Mouse (Mus musculus): Measurements from ENCODE around the gene Brms1. TPM values are rescaled to one million over a fixed set of nuclear protein-coding genes. Genes with fewer than 3 reads are reported as not detected.

Gene Brms1
- polyA plus RNA-seq, 1 experiment = 46.3 TPM

DNA sequence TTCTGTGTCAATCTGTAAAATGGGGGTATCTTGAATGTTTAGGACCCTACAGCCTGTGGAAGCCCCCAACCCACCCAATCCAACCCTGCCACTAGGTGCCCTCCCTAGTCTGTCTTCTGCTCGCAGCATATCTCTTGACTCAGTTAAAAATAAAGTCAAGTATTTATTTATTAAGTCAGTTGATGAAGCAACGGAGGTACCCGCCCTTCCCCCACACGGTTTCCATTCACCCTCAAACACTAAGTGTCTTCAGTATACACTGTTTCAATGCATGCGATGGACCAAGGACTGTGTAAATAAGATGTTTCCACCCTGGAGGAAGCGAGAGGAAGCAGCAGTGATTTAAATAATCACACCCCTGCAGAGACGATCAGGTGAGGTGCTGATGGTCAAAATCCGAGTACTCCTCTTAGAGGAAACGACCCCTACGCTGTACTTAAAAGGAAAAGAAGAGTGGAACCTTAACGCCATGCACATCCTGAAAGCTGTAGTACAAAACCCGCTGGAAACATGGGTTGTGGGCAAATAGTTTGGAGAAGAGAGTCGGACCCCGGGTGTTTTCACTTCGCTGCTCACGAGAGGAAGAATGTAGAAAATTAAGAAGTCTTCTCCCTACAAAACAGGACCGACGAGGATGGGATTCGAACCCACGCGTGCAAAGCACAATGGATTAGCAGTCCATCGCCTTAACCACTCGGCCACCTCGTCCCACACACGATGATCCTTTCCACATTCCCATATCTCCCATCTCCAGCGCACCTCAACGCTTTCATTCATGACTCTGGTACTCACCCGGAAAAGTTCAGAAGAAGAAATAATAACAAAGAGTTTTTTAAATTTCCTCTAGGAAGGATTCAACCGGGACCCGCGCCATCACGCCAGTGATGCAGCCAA, 3.2 kb upstream of the Brms1 start:
- 4% methylated on average over 32 of the region's 32 CpGs for WGBS
- no peak for DNase-seq (ENCODE audit: low read depth, low spot score)

- DNase-seq (ENCODE audit: low read depth, low spot score) = no peak
- 0% methylated on average over 44 of the region's 44 CpGs for WGBS
Observed at GRCm38 (mm10) chr19:5038709-5039156, 2.4 kb upstream of the Brms1 start, which contains the start of the genes B4gat1 and AC124502.3. Gene B4gat1 (plus strand): TSS chr19:5038826. Gene AC124502.3 (plus strand): TSS chr19:5038891.

- WGBS = 7% methylated on average over 41 of the region's 41 CpGs
- no peak for DNase-seq (ENCODE audit: low read depth, low spot score)
Observed at GRCm38 (mm10) chr19:5039301-5040114, 1.6 kb upstream of the Brms1 start.

DNA sequence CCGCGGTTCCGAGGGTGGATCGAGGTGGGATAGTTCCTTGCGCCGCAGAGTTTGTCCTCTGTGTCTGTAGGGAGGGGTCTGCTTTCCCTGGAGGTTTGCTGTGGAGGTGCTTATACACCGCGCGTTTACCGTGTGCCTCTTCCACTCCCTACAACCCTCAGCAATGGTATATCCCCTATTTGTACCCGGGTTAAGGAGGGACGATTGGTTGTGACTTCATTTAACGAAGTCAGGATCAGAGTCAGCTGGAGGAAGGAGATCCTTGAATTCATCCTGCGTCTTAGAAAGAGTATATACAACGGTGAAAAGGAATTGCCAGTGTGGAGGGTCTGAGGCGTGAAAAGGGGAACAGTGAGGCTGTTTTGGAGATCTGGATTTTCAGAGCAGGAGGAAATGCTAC, 434 bp downstream of the Brms1 start:
- DNase-seq (ENCODE audit: low read depth, low spot score) = no peak
- WGBS = under 1% methylated on average over 16 of the region's 16 CpGs

DNA sequence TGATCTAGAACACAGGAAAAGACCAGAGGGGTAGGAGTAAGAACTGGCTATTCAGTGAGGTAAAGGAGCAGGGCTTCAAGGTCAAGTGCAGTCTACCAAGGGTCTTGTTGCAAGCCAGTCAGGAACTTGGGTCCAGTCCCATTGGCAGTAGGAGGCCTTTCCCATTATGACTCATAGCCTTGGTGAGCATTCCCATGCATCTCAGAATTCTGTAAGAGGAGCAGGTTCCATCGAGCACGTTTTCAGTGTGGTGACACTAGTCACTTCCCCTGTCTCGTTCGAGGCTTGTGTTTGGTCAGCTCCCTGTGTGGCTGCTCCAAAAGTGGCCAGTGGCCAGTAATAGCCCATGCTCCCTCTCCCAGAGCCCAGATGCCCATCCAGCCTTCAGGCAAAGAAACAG, 4.4 kb downstream of the Brms1 start:
- DNase-seq (ENCODE audit: low read depth, low spot score) = no peak
- 67% methylated on average over 4 of the region's 4 CpGs for WGBS

DNA sequence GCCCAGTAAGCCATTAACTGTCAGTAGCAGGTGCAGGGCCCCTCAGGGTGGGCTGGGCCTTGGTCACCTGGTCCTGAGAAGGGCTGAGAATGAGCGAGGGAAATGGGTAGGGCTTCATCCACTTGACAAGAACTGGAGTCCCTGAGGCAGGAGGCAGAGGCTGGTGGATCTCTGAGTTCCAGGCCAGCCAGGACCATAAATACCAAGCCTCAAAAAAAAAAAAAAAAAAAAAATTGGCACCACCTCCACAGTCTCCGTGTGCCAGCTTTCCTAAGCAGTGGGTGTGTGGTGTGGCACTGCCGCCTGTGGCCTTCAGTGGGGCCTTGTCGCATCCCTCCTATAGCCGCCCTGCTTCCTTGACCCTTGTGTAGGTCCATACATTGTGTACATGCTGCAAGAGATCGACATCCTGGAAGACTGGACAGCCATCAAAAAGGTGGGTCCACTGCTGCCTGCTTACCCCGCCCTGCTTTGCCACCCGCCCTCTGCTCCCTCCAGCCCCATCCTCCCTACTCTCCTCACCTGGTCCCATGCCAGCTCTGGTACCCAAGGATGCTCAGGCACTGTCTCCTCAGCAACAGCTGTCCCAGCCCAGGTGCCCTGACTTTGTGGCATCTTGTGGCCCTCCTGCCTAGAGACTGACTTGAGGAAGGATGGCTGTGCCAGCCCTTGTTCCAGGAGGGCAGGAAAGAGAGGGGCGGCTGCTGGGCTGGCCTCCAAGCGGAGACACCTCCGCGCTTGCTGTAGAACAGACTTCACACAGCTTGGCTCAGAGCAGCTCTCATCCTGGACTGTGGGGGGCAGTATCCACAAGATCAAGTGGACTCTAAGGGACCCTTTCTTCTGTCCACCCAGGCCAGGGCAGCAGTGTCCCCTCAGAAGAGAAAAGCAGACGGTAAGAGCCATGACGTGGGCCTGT, 7.2 kb downstream of the Brms1 start:
- 73% methylated on average over 14 of the region's 14 CpGs for WGBS
- DNase-seq (ENCODE audit: low read depth, low spot score) = no peak

DNA sequence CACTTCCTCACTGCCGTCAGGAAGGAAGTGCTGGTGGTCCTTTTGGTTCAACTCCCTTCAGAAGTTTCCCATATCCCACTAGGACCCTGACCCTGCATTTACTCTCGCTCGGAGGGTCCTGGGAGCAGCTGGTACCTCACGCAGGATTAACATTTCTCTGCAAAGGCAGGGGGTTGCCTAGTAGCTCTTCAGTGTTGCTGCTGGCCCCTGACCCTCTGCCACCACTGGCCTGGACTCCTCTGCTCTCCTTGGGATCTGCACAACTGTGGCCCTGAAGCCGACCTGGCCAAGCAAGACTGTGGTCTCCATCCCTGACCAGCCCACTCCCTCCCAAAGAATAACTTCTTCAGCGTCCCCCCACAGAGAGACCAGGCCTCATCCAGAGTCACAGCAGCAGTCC, 8.2 kb downstream of the Brms1 start:
- no peak for DNase-seq (ENCODE audit: low read depth, low spot score)
- WGBS = 91% methylated on average over 6 of the region's 6 CpGs

DNA sequence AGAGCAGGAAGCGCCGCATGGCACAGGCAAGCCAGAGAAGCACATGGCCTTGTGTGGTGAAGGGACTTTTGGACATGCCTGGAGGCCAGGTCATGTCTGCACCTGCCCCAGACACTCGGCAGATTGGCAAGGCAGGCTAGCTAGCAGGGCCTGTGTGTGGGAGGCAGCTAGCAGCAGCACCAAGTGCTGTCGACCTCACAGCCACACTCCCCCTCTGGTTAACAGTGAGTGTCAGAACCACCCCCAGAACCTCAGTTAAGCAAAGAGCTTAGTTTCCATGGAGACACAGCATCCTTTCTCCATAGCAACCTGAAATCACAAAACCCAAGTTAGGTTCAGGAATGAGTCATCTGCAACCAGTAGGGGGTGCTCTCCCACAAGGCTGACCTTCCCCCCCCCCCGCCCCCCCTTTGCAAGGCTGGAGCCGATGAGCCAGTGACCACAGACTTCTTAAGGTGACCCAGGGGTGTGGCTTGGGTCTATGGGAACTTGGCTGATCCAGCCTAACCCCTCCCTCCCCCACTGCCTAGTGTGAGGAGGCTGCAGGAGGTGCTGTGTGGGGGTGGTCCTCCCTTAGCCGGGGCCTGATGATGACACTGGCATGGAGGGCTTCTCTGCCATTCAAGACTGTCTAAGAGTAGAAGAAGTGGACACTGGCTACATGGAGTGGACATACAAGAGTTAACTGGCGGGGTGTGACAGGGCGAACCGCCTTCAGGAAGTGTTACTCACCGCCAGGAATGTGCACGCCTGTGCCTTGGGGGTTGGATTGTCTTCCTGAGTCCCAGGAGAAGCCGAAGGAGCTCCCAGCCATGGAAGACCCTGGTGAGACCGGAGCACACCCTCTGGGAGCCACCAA, 9.1 kb downstream of the Brms1 start, which contains the start of gene Rin1:
Gene Rin1, plus strand, starts transcription at position 435 of the 859 bp plus-strand sequence.
- WGBS = 16% methylated on average over 14 of the region's 14 CpGs
- no peak for DNase-seq (ENCODE audit: low read depth, low spot score)

- WGBS = 6% methylated on average over 17 of the region's 17 CpGs
Observed at GRCm38 (mm10) chr19:5051031-5051430, 9.9 kb downstream of the Brms1 start.

GRCm38 (mm10) chr19:5051515-5051914, 10.4 kb downstream of the Brms1 start:
- 71% methylated on average over 3 of the region's 3 CpGs for WGBS
- DNase-seq (ENCODE audit: low read depth, low spot score) = no peak

More at GRCm38 (mm10) chr19:5051031-5051430, 9.9 kb downstream of the Brms1 start:
- no peak for DNase-seq (ENCODE audit: low read depth, low spot score)

DNA sequence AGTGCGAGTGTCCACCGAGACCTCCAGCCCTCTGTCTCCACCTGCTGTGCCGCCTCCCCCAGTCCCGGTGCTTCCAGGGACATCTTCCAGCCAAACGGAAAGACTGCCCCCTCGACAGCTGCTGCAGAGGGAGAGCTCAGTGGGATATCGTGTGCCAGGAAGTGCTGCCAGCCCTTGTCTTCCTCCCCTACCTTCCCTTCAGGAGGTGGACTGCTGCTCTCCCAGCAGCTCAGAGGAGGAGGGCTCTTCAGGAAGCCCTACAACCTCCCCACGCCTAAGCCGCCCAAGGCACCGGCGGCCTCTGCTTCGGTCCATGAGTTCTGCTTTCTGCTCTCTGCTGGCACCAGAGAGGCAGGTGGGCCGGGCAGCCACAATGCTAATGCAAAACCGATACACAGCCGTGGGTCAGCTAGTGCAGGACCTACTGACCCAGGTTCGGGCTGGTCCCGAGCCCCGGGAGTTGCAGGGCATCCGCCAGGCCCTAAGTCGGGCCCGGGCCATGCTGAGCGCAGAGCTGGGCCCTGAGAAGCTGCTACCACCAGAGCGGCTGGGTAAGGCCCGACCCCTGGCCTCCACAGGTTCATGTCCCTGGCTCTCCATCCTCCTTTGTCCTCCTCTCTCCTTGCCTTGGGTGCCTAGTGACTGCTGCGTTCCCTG, 11.1 kb downstream of the Brms1 start:
- WGBS = 76% methylated on average over 25 of the region's 25 CpGs
- DNase-seq (ENCODE audit: low read depth, low spot score) = no peak

DNA sequence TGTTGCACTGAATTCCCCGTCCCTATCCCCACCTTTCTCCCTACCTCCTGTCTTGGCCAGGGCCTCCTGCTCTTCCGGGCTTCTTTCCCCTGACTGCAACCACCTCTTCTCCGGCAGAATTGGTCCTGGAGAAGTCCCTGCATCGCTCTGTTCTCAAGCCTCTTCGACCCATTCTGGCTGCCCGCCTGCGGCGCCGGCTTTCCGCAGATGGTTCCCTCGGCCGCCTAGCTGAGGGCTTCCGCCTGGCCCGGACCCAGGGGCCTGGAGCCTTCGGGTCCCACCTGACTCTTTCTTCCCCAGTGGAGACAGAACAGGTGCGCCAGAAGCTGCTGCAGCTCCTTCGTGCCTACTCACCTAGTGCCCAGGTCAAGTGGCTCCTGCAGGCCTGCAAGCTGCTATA, 11.7 kb downstream of the Brms1 start:
- no peak for DNase-seq (ENCODE audit: low read depth, low spot score)
- WGBS = 89% methylated on average over 17 of the region's 17 CpGs

GRCm38 (mm10) chr19:5053909-5054308, 12.8 kb downstream of the Brms1 start:
- WGBS = 34% methylated on average over 9 of the region's 9 CpGs
- no peak for DNase-seq (ENCODE audit: low read depth, low spot score)

DNA sequence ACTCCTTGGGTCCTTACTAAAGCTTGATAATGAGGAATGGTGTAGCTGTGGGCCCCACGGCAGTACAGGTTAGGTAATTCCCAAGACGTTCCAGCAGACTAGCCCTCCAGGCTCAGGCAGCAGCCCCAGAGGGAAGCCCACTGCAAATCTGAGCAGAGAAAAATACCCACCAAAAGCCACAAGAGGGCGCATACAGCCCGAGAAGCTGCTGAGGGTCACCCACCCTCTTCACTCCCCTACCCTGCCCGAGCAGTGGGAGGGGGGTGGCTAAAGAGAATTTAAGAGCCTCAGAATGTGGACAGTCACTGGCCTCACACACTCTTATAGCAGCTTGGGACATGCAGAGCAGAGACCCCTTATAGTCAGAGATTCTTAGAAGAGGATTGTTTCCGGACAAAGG, 15.1 kb downstream of the Brms1 start:
- no peak for DNase-seq (ENCODE audit: low read depth, low spot score)
- WGBS = 24% methylated on average over 6 of the region's 6 CpGs

DNA sequence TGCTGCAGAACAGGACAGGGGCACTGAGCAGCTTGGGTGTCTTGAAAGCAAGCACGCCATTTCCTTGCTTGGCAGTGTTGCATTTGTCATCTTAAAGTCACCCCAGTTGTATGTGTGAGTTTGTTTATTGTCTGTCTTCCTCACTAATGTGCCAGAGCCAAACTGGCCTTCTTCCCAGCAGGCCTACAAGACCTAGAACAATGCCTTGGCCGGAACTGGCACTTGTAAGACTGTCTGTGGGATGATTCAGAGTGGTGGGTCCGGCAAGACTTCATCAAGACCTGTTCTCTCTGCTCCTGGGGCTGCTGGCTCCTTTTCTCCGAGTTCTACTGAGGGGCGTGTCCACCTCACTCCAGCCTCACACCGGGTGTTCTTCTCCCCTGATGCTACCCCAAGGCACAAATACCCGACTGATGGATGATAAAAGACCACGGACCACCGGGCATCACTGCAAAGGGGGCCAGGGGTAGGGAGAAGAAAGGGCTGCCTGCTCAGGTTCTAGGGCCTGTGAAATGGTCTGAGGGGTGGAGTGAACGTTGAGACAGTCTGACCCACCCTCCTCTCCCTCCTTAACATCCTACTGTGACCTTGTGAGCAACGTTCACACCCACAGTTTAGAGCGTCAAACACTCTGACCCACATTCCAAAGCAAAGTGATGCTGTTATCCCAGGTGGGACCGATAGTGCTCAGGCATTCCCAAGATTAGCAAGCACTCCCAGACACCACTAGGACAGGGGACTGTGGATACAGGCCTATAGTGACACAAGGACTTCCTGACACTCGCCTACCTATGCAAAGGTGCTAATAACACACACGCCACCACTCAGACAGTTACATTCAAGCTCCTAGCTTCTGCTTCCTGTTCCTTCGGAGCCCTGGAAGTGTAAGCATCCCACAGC, 17.0 kb downstream of the Brms1 start:
- DNase-seq (ENCODE audit: low read depth, low spot score) = no peak
- WGBS = 30% methylated on average over 16 of the region's 16 CpGs

- no peak for DNase-seq (ENCODE audit: low read depth, low spot score)
- 15% methylated on average over 10 of the region's 10 CpGs for WGBS
Observed at GRCm38 (mm10) chr19:5058801-5059771, 17.9 kb downstream of the Brms1 start.
